Mouse (Mus musculus): Measurements from ENCODE around the gene Zc3h4.

Zc3h4 gene

GRCm38 (mm10) chr7:16401991-16402431 lies 1.3 kb downstream of the Zc3h4 start:
- DNase-seq, result peak; percentile 59

DNA sequence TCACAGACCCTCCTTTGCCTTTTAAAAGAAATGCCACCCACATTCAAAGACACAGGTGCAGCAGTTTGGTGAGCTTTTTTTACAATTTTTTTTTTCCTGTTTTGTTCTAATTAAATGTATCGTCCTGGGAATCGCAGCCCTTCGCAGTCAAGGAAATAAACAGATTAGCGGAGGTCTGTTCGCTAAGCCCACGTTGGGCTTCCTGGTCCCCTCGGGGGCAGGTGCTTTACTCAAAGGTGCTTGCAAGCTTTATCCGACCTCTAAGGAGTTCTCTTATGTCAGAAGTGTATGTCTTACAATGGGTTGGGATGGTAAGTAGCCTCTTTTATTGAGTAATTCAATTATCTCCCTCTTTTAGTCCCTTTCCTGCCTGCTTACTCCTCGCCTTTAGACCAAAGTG lies 1.7 kb downstream of the Zc3h4 start:
- peak; percentile 50 for DNase-seq

GRCm38 (mm10) chr7:16402968-16403948 lies 2.5 kb downstream of the Zc3h4 start:
- peak; percentile 54 for DNase-seq

- peak; percentile 28 for DNase-seq
Measured at GRCm38 (mm10) chr7:16404315-16405072, 3.8 kb downstream of the Zc3h4 start.

- DNase-seq, result peak; percentile 64
Measured at GRCm38 (mm10) chr7:16405073-16405455, 4.4 kb downstream of the Zc3h4 start.

DNA sequence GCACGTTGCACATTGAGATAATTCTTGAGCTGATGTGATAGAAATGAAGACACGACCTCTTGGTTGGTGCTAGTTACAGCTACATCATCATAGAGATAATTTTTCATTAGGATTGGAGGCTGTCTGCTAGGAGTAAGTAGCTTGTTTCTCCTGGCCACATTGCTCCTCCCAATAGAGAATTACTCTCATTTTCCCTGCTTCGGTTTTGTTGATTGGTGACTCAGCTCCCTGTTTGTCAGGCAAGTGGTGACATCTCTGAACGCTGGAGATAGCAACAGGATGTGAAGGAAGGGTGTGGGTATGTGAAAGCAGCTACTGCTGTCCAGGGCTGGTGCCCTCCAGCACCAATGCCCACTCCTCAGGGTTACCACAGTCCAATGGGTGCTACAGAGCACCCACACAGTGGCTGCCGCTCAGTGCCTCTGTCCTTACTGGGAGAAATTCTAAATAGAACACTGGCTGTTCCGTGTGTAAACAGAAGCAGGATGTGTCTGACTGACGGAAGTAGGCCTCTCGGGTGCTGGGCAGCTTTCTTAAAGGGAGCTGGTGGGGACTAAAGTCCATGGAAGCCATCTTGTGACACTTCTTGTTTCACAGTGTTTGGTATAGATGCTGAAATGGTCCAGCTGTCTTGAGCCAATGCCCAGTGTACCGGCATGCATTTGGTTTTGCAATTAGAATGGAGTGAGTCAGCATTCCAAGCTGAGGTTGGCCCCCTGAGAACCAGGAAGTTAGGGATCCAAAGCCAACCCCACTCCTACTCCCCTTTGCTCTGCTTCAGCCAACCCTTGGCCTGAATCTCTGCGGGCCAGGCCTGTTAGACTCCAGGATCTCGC lies 5.0 kb downstream of the Zc3h4 start:
- DNase-seq, result peak; percentile 71

DNA sequence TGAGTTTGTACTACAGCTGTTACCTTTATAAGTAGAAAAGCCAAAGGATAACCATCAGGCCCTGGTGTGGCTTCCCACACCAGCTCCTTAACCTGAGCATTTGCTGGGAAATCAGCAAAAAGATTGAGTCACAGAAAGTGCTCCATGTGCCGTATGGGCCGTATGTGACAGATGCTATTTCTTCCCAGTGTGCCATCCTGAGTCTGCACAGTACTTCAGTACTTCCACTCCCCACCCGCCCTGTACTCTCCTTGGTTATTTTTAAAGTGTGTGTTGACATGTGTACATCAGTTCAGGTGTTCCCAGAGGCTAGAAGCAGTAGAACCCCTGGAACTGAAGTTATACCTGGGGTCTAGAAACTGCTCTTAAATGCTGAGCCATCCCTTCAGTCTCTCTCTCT lies 6.3 kb downstream of the Zc3h4 start:
- DNase-seq, result no peak

DNA sequence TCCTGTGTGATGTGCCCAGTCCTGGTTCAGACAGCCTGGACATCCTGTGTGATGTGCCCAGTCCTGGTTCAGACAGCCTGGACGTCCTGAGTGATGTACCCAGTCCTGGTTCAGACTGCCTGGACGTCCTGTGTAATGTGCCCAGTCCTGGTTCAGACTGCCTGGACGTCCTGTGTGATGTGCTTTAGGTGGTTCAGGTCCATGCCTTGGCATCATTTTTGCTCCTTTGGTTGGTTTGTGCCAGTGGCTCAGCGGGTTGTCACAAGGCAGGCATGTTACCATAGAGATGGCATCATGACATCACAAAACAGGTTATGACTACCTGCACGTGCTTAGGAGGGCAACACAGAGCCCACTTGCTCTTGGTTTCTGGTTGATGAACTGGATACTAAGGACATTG lies 10.4 kb downstream of the Zc3h4 start:
- DNase-seq, result no peak

DNA sequence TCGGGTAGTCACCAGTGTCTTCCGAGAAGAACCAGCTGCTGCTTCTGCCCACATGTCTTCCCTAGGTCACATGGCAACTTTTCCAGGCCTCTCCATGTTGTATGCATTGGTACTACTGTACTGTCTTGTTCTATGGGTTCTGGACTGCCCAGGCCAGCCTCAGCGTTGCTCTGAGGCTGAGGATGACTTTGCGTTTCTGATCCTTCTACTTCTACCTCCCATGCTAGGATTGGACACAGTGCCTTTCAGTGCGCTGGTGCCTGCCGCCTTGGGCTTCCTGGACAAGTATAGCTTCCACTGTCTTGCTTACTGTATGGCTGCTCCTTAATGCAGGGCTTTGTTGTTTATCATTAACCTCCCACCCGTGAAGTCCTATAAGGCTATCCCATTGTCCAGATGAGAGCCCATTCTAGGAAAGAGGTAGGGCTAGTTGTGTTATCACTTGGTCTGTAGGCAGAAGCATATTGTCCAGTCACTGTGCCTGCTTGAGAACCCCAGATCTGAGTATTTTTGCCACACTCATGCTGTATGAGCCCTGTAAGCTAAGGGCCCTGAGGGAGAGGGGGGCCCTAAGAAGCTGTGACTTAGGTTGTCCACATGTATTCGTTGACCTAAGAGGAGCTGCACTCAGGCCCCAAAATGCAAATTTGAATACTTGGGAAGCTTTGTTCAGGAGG lies 11.6 kb downstream of the Zc3h4 start:
- no peak for DNase-seq

DNA sequence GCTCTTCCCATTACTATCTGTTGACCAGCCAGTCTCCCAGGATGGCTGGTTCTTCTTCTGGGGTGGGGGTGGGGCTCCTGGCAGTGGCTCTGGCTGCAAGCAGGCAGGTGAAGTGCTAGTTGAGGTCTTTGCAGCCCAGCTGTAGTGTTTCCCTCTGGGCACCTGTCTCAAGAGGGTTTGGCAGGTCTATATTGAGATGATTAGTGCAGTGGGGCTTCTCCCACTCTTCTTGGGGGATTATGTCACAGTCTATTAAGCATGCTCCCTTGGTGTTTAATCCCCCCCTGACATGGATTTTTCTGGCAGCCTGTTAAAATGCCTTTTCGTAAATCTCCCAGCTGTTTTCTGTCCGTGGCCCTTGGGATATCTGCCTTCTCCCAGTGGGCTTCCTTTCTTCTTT lies 12.2 kb downstream of the Zc3h4 start:
- DNase-seq, result no peak

DNA sequence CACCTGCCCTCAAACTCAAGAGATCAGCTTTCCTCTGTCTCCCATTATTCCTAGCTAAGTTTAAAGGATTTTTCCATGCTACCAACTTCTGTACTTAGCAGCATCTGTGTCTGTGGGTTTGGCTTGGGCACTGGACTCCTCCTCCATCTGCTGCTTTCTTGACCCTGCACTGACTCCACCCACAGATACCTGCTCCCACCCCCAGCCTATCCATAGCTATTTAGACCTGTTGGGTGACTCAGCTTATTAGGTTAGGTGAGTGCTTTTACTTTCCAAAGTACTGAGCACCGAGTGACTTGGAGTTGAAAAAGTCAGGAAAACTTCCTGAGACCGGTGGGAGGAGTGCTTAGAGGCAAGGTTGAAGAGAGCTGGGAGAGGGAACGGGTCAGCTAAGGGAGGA lies 14.7 kb downstream of the Zc3h4 start:
- no peak for DNase-seq

- DNase-seq, result no peak
Measured at GRCm38 (mm10) chr7:16417141-16417771, 16.5 kb downstream of the Zc3h4 start.

GRCm38 (mm10) chr7:16418713-16419112 lies 18.0 kb downstream of the Zc3h4 start:
- DNase-seq, result no peak

DNA sequence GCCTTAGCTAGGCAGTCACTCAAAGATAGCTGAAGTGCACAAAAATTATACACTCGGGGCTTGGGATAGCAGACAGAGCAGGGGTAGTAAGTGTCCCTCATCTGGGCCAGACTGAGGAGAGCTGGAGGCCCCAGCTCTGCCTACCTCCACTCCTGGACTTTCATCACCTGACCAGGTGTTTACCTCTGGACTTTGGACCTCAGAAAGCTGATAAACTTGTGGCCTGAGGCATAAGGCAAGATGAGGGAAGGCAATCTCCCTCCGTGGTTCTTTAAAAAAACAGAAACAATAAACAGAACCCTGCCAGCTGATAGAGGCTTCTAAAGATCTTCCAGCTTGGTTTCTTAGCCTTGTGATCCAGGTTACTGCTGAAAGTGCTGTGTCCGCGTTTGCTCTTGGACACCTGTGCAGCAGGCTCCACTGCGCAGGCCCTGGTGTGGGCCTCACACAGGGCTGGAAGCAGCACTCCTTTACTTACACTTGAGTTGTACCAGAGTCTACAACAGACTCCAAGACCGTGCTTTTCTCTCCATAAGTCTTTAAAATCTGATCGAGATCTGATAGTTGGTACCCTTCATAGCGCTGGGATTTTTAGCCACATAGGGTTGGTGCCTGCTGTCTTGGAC lies 19.9 kb downstream of the Zc3h4 start:
- DNase-seq, result no peak

DNA sequence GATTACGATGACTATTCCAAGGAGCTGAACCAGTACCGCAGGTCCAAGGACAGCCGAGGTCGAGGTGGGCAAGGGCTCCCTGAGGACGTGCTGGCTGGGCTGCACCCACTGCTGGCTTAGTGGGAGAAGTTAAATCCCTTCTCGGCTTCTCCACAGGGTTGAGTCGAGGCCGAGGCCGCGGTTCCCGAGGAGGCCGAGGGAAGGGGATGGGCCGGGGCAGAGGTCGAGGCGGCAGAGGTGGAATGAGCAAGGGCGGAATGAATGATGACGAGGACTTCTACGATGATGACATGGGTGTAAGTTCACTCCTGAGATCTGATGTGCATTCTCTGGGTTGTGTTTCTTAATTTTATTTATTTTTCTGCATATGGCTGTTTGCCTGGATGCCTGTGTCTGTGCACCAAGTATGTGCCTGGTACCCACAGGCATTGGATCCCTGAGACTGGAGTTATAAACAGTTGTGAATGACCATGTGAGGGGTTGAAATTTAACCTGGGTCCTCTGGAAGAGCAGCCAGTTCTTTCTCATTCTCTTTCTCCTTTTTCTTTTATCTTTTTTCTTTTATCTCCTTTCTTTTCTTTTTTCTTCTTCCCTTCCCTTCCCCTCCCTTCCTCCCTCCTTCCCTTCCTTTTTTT lies 21.6 kb downstream of the Zc3h4 start:
- DNase-seq, result no peak

- no peak for DNase-seq
Measured at GRCm38 (mm10) chr7:16423731-16424130, 23.0 kb downstream of the Zc3h4 start.

DNA sequence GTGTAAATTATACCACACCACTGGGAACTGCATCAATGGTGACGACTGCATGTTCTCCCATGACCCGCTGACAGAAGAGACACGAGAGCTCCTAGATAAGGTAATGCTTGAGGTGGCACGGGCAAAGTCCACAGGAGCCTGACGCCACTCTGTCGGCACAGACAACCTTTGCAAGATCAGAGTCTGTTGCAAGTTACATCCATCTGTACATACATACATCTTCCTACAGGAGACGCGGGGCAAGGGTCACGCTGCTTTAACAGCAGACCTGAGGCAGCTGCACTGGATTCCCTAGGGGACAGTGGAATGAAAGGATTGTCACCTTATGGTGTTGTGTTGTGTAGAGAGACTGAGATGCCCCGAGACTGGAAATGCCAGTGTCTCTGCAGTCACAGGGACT lies 25.0 kb downstream of the Zc3h4 start:
- DNase-seq, result no peak

- DNase-seq, result peak; percentile 79
Measured at GRCm38 (mm10) chr7:16426129-16426729, 25.5 kb downstream of the Zc3h4 start.

DNA sequence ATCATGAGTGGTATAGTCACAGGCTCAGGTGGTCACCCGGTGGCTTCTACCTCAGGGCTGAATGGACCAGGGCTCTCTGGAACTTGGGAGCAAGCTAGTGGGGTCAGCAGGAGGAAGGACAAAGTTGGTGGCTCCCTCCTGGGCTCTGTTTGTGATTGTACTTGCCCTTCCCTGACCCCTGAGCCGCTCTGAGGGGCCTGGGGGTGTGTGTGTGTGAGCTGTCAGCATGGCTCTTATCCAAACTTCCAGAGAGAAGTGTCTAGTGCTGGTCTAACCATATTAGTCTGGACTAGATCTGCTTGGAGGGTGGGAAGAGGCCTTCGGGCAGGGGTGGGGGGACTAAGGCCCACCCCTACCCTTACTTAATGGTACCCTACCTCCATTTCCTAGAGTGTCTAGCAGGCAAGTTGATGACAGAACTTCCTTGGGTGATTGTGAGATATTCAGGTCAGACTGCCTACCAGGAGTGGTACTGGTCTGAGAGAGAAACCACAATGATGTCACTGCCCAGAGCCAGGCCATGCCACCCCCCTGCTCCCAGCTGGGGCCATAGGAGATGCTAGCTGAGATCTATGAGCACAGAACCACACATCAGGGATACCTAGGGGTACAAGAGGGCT lies 32.8 kb downstream of the Zc3h4 start:
- no peak for DNase-seq

DNA sequence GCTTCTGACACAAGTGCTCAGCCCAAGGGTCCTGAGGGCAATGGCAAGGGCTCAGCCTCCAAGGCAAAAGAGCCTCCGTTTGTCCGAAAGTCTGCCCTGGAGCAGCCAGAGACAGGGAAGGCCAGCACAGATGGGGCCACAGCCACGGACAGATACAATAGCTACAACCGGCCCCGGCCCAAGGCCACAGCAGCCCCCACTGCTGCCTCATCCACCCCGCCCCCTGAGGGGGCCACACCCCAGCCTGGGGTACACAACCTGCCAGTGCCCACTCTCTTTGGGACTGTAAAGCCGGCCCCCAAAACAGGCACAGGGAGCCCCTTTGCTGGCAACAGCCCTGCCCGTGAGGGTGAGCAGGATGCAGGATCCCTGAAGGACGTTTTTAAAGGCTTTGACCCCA lies 34.4 kb downstream of the Zc3h4 start:
- no peak for DNase-seq

All from thymus, postnatal 14 days (tissue).